Mouse (Mus musculus): Measurements from ENCODE around the gene Gpr87. TPM values are rescaled to one million over a fixed set of nuclear protein-coding genes. Genes with fewer than 3 reads are reported as not detected.

Gene Gpr87
- not detected in 4 replicates for total RNA-seq (2023; ENCODE audit: inconsistent age)

GRCm38 (mm10) chr3:59194938-59195337, at the start of gene Gpr87:
Gpr87 (minus strand) TSS chr3:59195104.

GRCm38 (mm10) chr3:59210727-59211126, 15.8 kb upstream of the Gpr87 start, which contains the start of gene P2ry13:
P2ry13 (minus strand) TSS chr3:59210882.

GRCm38 (mm10) chr3:59153424-59153823, 41.5 kb downstream of the Gpr87 start, which contains the start of gene P2ry14:
P2ry14 (minus strand) TSS chr3:59153618.

Other genes starting within 250 kb of the Gpr87 start
- 0.45 to 0.78 TPM (median 0.50 TPM) in 4 replicates for gene Med12l, start 189.3 kb downstream of the Gpr87 start, total RNA-seq (2023; ENCODE audit: inconsistent age)
- 99.8 to 111 TPM (median 103 TPM) in 4 replicates for gene Gpr171, start 93.3 kb downstream of the Gpr87 start, total RNA-seq (2023; ENCODE audit: inconsistent age)
- gene P2ry14, start 41.5 kb downstream of the Gpr87 start, total RNA-seq (2023; ENCODE audit: inconsistent age): 0.29 to 3.0 TPM (median 0.62 TPM) in 4 replicates
- 0.90 to 1.9 TPM (median 1.2 TPM) in 4 replicates for gene P2ry13, start 15.8 kb upstream of the Gpr87 start, total RNA-seq (2023; ENCODE audit: inconsistent age)
- gene P2ry12, start 67.8 kb upstream of the Gpr87 start, total RNA-seq (2023; ENCODE audit: inconsistent age): 0.72 to 1.3 TPM (median 1.0 TPM) in 4 replicates
- 0.06 TPM in 1 of 4 replicates, not detected in the others for gene Igsf10, start 149.3 kb upstream of the Gpr87 start, total RNA-seq (2023; ENCODE audit: inconsistent age)